Comparison of ENCODE assay signal across 18 mouse cellular contexts in the genomic region with DNA sequence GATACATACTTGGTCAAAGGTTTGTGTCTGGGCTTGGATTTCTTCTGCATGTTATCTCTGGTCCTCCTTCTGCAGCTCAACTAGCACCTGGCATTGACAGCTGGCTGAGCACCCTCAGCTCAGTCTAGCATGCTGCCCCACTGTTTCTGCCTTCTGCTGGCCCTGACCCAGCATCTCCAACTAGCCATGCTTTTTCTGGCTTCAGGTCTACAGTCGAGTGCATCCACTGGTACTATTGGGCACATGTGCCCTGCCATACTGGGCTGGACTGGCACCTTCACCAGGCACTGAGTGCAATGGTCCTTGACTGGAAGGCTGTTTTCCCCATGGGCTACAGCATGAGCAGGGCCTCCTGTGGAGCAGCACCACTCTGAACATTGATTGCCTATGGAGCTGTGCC.
A peak's percentile ranks its signal among the peaks of the same experiment; 100 is the strongest.
DNase-seq lines count a peak whose midpoint lies in the region; ATAC-seq and TF ChIP-seq lines count a peak whose summit lies in the region.
"Had no signal": no experiment of that assay in that cellular context is flagged by ENCODE, and none has a peak within 500 bp of the region (broad histone marks: within the 10 kb centered on the region; RNA-seq: fewer than 3 reads in every experiment).

No protein-coding gene starts in this region.

- no peak overlapping the region for H3K4me2 ChIP-seq in hindbrain, embryonic 14.5 days (replicated peaks)
- H3K4me2 ChIP-seq in hindbrain, embryonic 11.5 days (replicated peaks; ENCODE audit: low read depth, low read length): no peak overlapping the region
- H3K4me2 ChIP-seq in neural tube, embryonic 14.5 days (ENCODE audit: low read depth, low read length): no peak overlapping the region
- no peak overlapping the region for H3K4me2 ChIP-seq in neural tube, embryonic 15.5 days
- no peak overlapping the region for H3K4me2 ChIP-seq in hindbrain, postnatal 0 days (ENCODE audit: low read depth, low read length)
- H3K4me2 ChIP-seq: heart, embryonic 13.5 days; intestine, embryonic 15.5 days had no signal

- WGBS in hindbrain, embryonic 14.5 days: 83% methylated on average over 1 of the region's 1 CpGs
- 83% methylated on average over 1 of the region's 1 CpGs for WGBS in hindbrain, embryonic 11.5 days
- WGBS in neural tube, embryonic 14.5 days: 85% methylated on average over 1 of the region's 1 CpGs
- WGBS in neural tube, embryonic 15.5 days: 74% methylated on average over 1 of the region's 1 CpGs
- WGBS in hindbrain, postnatal 0 days: 64% methylated on average over 1 of the region's 1 CpGs

- no peaks in the 10 kb centered on the region for H3K36me3 ChIP-seq in hindbrain, embryonic 14.5 days (replicated peaks; ENCODE audit: control insufficient read depth, insufficient read depth)
- no peaks in the 10 kb centered on the region for H3K36me3 ChIP-seq in hindbrain, embryonic 11.5 days (ENCODE audit: control insufficient read depth, insufficient read depth, low read length)
- no peaks in the 10 kb centered on the region for H3K36me3 ChIP-seq in neural tube, embryonic 14.5 days (ENCODE audit: control insufficient read depth, insufficient read depth, low read length)
- no peaks in the 10 kb centered on the region for H3K36me3 ChIP-seq in neural tube, embryonic 15.5 days
- H3K36me3 ChIP-seq in hindbrain, postnatal 0 days (ENCODE audit: insufficient read depth, low read length): no peaks in the 10 kb centered on the region
- H3K36me3 ChIP-seq: embryonic facial prominence, embryonic 10.5 days; heart, embryonic 13.5 days; intestine, embryonic 15.5 days had no signal

- ATAC-seq in hindbrain, embryonic 14.5 days (ENCODE audit: low FRiP score): 0 out of 2 replicates have a peak, but pooled peaks have one; percentile 43
- no peak for ATAC-seq in hindbrain, embryonic 11.5 days (ENCODE audit: low FRiP score)
- ATAC-seq in neural tube, embryonic 14.5 days (ENCODE audit: low read depth): peak; percentile 46; the same call in 1 of the 2 replicates
- no peak for ATAC-seq in neural tube, embryonic 15.5 days (ENCODE audit: low FRiP score)
- ATAC-seq in hindbrain, postnatal 0 days: peak; percentile 93
- ATAC-seq: intestine, embryonic 15.5 days; lung, postnatal 0 days had no signal

- no peak for TF ChIP-seq CTCF in hindbrain, postnatal 0 days (IDR thresholded peaks at IDR 0.05; ENCODE audit: low read depth)

- H3K9ac ChIP-seq in hindbrain, embryonic 14.5 days: no peak overlapping the region
- H3K9ac ChIP-seq in hindbrain, embryonic 11.5 days (ENCODE audit: low read depth, low read length): no peak overlapping the region
- H3K9ac ChIP-seq in neural tube, embryonic 14.5 days (replicated peaks; ENCODE audit: low read depth, low read length): no peak overlapping the region
- H3K9ac ChIP-seq in neural tube, embryonic 15.5 days (replicated peaks): no peak overlapping the region
- no peak overlapping the region for H3K9ac ChIP-seq in hindbrain, postnatal 0 days (replicated peaks; ENCODE audit: low read length)
- H3K9ac ChIP-seq: heart, embryonic 13.5 days; intestine, embryonic 15.5 days had no signal

- no peaks in the 10 kb centered on the region for H3K9me3 ChIP-seq in hindbrain, embryonic 14.5 days (ENCODE audit: control insufficient read depth, low read length)
- no peaks in the 10 kb centered on the region for H3K9me3 ChIP-seq in hindbrain, embryonic 11.5 days (ENCODE audit: control insufficient read depth, low read length)
- no peaks in the 10 kb centered on the region for H3K9me3 ChIP-seq in neural tube, embryonic 14.5 days (ENCODE audit: control insufficient read depth, low read length)
- H3K9me3 ChIP-seq in neural tube, embryonic 15.5 days (replicated peaks): no peaks in the 10 kb centered on the region
- no peaks in the 10 kb centered on the region for H3K9me3 ChIP-seq in hindbrain, postnatal 0 days (ENCODE audit: low read length)
- H3K9me3 ChIP-seq: embryonic facial prominence, embryonic 10.5 days; heart, embryonic 13.5 days; intestine, embryonic 15.5 days had no signal

- H3K27me3 ChIP-seq in hindbrain, embryonic 14.5 days (ENCODE audit: control insufficient read depth, insufficient read depth, low read length): no peaks in the 10 kb centered on the region
- no peaks in the 10 kb centered on the region for H3K27me3 ChIP-seq in hindbrain, embryonic 11.5 days (ENCODE audit: control insufficient read depth, insufficient read depth, low read length)
- H3K27me3 ChIP-seq in neural tube, embryonic 14.5 days (ENCODE audit: control insufficient read depth, insufficient read depth, low read length): no peaks in the 10 kb centered on the region
- H3K27me3 ChIP-seq in neural tube, embryonic 15.5 days (replicated peaks): no peaks in the 10 kb centered on the region
- no peaks in the 10 kb centered on the region for H3K27me3 ChIP-seq in hindbrain, postnatal 0 days (ENCODE audit: insufficient read depth, low read length)
- H3K27me3 ChIP-seq: CH12.LX; heart, embryonic 13.5 days; intestine, embryonic 15.5 days had no signal

- no peaks in the 10 kb centered on the region for H3K4me1 ChIP-seq in hindbrain, embryonic 14.5 days (replicated peaks; ENCODE audit: control insufficient read depth, insufficient read depth, low read length)
- no peaks in the 10 kb centered on the region for H3K4me1 ChIP-seq in hindbrain, embryonic 11.5 days (replicated peaks; ENCODE audit: control insufficient read depth, insufficient read depth, low read length)
- no peaks in the 10 kb centered on the region for H3K4me1 ChIP-seq in neural tube, embryonic 14.5 days (ENCODE audit: control insufficient read depth, insufficient read depth, low read length)
- H3K4me1 ChIP-seq in neural tube, embryonic 15.5 days: no peaks in the 10 kb centered on the region
- H3K4me1 ChIP-seq in hindbrain, postnatal 0 days (ENCODE audit: insufficient read depth, low read length): no peaks in the 10 kb centered on the region
- H3K4me1 ChIP-seq: embryonic facial prominence, embryonic 10.5 days; heart, embryonic 13.5 days; intestine, embryonic 15.5 days had no signal

- peak; percentile 6 to 33 for DNase-seq in cerebellum, postnatal 25 days
- no peak for DNase-seq in cerebellum, adult 11-12 months
- DNase-seq in hindbrain, embryonic 14.5 days (ENCODE audit: low spot score): no peak
- no peak for DNase-seq in hindbrain, embryonic 11.5 days (ENCODE audit: low spot score)
- peak; percentile 67 for DNase-seq in hindbrain, postnatal 0 days (ENCODE audit: low spot score)
- DNase-seq in heart, postnatal 4 days: no peak
- DNase-seq: heart, adult 11 months; kidney, adult 9 months; kidney, postnatal 25 days; liver; thymus, postnatal 36 days had no signal

- no peak overlapping the region for H3K27ac ChIP-seq in hindbrain, embryonic 14.5 days
- H3K27ac ChIP-seq in hindbrain, embryonic 11.5 days (ENCODE audit: low read depth, low read length): no peak overlapping the region
- H3K27ac ChIP-seq in neural tube, embryonic 14.5 days (ENCODE audit: low read depth, low read length): no peak overlapping the region
- H3K27ac ChIP-seq in neural tube, embryonic 15.5 days (replicated peaks): no peak overlapping the region
- no peak overlapping the region for H3K27ac ChIP-seq in hindbrain, postnatal 0 days
- H3K27ac ChIP-seq: embryonic facial prominence, embryonic 10.5 days; heart, embryonic 13.5 days; intestine, embryonic 15.5 days had no signal

- no peak overlapping the region for H3K4me3 ChIP-seq in hindbrain, embryonic 14.5 days (replicated peaks; ENCODE audit: low read length)
- H3K4me3 ChIP-seq in hindbrain, embryonic 11.5 days (ENCODE audit: low read depth, low read length): no peak overlapping the region
- H3K4me3 ChIP-seq in neural tube, embryonic 14.5 days (ENCODE audit: low read depth, low read length): no peak overlapping the region
- no peak overlapping the region for H3K4me3 ChIP-seq in neural tube, embryonic 15.5 days (replicated peaks)
- H3K4me3 ChIP-seq in hindbrain, postnatal 0 days (ENCODE audit: low read length): no peak overlapping the region
- H3K4me3 ChIP-seq: embryonic facial prominence, embryonic 10.5 days; heart, embryonic 13.5 days; intestine, embryonic 15.5 days had no signal

Comparison
In these comparisons a context has a peak if more than half of its experiments do, and no peak if none do; other contexts are left out.
1. DNase-seq: peak in cerebellum, postnatal 25 days (2 of 2) and hindbrain, postnatal 0 days (single experiment); none in cerebellum, adult 11-12 months (single experiment), hindbrain, embryonic 14.5 days (single experiment), hindbrain, embryonic 11.5 days (single experiment) and heart, postnatal 4 days (single experiment).
2. ATAC-seq: peak in hindbrain, embryonic 14.5 days (single experiment), neural tube, embryonic 14.5 days (single experiment) and hindbrain, postnatal 0 days (single experiment); none in hindbrain, embryonic 11.5 days (single experiment) and neural tube, embryonic 15.5 days (single experiment).